Mouse (Mus musculus) heart, embryonic 11.5 days (tissue): ENCODE data around the gene Gm20388. TPM values are rescaled to one million over a fixed set of nuclear protein-coding genes. Genes with fewer than 3 reads are reported as not detected.

Source experiments
- ATAC-seq: fragments of 200-750 bp; cut with Nextera tagmentation; replicated peaks from 2 replicates; pipeline ENCODE4 v1.8.0; 2017; ENCODE audit warnings: moderate library complexity; ENCODE audit not compliant: insufficient number of reproducible peaks, low FRiP score, low TSS enrichment
- H3K27ac ChIP-seq: fragments of 300-500 bp; sonication (generic); 2 replicates; pipeline ENCODE4 v1.5.1; 2014; ENCODE audit warnings: mild to moderate bottlenecking, low read depth, low read length
- H3K27me3 ChIP-seq: fragments of 300-500 bp; sonication (generic); 2 replicates; pipeline ENCODE4 v1.6.1; 2014; ENCODE audit warnings: mild to moderate bottlenecking, low read length, mixed read lengths; ENCODE audit not compliant: control insufficient read depth, insufficient read depth
- H3K36me3 ChIP-seq: fragments of 300-500 bp; sonication (generic); 2 replicates; pipeline ENCODE4 v1.6.1; 2014; ENCODE audit warnings: mild to moderate bottlenecking, low read length, moderate library complexity, mixed read lengths; ENCODE audit not compliant: control insufficient read depth, insufficient read depth
- H3K4me1 ChIP-seq: fragments of 300-500 bp; sonication (generic); 2 replicates; pipeline ENCODE4 v1.6.1; 2014; ENCODE audit warnings: low read length; ENCODE audit not compliant: control insufficient read depth, insufficient read depth
- H3K4me2 ChIP-seq: fragments of 300-500 bp; sonication (generic); 2 replicates; pipeline ENCODE4 v1.6.1; 2014; ENCODE audit warnings: mild to moderate bottlenecking, moderate library complexity
- H3K4me3 ChIP-seq: fragments of 300-500 bp; sonication (generic); 2 replicates; pipeline ENCODE4 v1.5.1; 2014; ENCODE audit warnings: low read depth, low read length
- H3K9ac ChIP-seq: fragments of 300-500 bp; sonication (generic); 2 replicates; pipeline ENCODE4 v1.6.1; 2014; ENCODE audit warnings: mild to moderate bottlenecking, low read depth, low read length, moderate library complexity
- H3K9me3 ChIP-seq: fragments of 300-500 bp; sonication (generic); replicated peaks from 2 replicates; pipeline ENCODE4 v1.6.1; 2016; ENCODE audit warnings: low read length; ENCODE audit not compliant: control insufficient read depth
- WGBS: fragments of 180-500 bp; shearing (Covaris S2); extraction: QIAGEN DNeasy Blood & Tissue Kit; methylation state at CpG from one replicate; pipeline ENCODE4 v1.1.7; 2014; ENCODE audit not compliant: insufficient replicate concordance; 5-methylcytosine and 5-hydroxymethylcytosine counted together
- polyA plus RNA-seq: library from polyadenylated mRNA; unstranded; fragments of >200 nt; fragmentation: Nextera tagmentation; extraction: Ambion mirVana; gene quantifications from 2 replicates; pipeline ENCODE4 v1.2.1, GENCODE M21; 2014

Gene Gm20388
- polyA plus RNA-seq, 1 experiment from 2014 or later, result 6.4 TPM

DNA sequence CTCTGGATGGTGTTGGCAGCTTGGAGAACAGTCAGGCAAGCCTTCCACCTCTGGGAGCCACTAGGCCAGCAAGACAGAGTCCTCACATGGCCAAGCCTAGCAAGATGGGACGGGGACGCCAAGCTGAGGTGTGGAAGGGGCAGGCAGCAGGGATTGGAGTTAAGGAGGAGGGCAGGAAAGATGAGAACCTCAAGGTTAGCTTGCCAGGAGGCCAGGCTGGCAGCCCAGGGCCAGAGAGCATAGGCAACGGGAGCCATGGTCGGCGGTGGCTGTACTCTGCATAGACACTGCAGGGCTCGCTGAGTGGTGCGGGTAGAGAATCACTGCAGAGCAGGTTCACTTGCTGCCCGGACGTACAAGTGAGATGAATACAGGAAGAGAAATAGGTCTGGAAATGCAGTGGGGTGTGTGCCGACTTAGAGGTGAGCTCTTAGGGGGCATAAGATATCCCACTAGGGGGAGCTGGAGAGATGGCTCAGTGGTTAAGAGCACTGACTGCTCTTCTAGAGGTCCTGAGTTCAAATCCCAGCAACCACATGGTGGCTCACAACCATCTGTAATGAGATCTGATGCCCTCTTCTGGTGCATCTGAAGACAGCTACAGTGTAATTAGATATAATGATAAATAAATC lies 731.5 kb downstream of the Gm20388 start:
- Histone ChIP-seq H3K9me3 (no peaks in the 10 kb centered on the region), H3K4me3 (no peak overlapping the region), H3K9ac (no peak overlapping the region), H3K4me1 (peaks cover 3% of the 10 kb centered on the region; the same call in 1 of the 2 replicates), H3K27me3 (no peaks in the 10 kb centered on the region), H3K4me2 (no peak overlapping the region), H3K36me3 (no peaks in the 10 kb centered on the region), H3K27ac (no peak overlapping the region)
- 73% methylated on average over 10 of the region's 10 CpGs for WGBS
- no peak for ATAC-seq

DNA sequence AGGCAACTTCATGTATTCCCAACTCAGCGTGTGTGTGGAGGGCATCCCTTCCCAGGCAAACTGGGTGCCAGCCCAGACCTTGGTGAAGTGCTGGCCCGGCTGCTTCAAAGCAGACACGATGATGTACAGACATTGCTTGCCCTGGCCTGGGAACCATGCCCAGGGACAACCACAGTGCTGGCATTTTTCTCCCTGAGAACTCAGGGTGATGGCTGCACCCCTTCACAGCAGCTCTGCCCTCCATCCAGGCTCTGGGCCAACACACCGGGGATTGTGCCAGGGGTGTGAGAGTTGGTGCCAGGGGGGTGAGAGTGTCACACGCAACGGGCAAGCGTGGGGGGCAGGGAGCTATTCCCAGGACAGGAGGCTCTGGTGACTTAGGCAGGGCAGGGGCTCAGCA lies 734.0 kb downstream of the Gm20388 start:
- no peaks in the 10 kb centered on the region for H3K36me3 ChIP-seq
- H3K9ac ChIP-seq, result no peak overlapping the region
- H3K9me3 ChIP-seq, result no peaks in the 10 kb centered on the region
- no peak overlapping the region for H3K4me3 ChIP-seq
- peaks cover 3% of the 10 kb centered on the region; the same call in 1 of the 2 replicates for H3K4me1 ChIP-seq
- H3K27ac ChIP-seq, result no peak overlapping the region
- no peaks in the 10 kb centered on the region for H3K27me3 ChIP-seq
- no peak for ATAC-seq
- H3K4me2 ChIP-seq, result no peak overlapping the region
- WGBS, result 78% methylated on average over 7 of the region's 7 CpGs

DNA sequence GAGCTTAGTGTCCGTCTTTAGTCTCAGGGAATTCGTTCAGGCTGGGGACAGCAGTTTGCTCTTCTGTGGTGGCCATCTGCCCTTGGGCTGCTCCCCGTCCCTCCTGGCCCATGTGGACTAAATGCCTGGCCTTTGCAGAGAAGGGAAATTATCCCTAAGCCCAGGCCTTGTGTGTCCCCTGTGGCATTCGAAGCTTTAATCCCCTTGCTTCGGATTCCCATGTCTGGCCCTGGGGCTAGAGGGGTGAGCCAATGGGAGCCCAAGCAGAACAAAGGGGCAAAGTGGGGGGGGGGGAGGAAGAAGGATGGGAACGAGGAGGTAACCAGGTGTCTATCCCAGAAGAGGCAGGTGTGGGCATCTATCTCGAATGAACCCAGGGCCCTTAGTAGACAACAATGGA lies 736.9 kb downstream of the Gm20388 start, which contains the start of gene 1190005I06Rik:
Gene 1190005I06Rik (minus strand): TSS at position 101 of the 400 bp plus-strand sequence.
- no peaks in the 10 kb centered on the region for H3K27me3 ChIP-seq
- no peak within 1 kb of the TSS for H3K27ac ChIP-seq
- ATAC-seq, result no peak
- no peaks in the 10 kb centered on the region for H3K4me1 ChIP-seq
- WGBS, result 59% methylated on average over 7 of the region's 7 CpGs
- H3K4me3 ChIP-seq, result no peak within 1 kb of the TSS
- no peak within 1 kb of the TSS for H3K4me2 ChIP-seq
- H3K9me3 ChIP-seq, result no peaks in the 10 kb centered on the region
- H3K9ac ChIP-seq, result no peak within 1 kb of the TSS
- H3K36me3 ChIP-seq, result no peaks in the 10 kb centered on the region

DNA sequence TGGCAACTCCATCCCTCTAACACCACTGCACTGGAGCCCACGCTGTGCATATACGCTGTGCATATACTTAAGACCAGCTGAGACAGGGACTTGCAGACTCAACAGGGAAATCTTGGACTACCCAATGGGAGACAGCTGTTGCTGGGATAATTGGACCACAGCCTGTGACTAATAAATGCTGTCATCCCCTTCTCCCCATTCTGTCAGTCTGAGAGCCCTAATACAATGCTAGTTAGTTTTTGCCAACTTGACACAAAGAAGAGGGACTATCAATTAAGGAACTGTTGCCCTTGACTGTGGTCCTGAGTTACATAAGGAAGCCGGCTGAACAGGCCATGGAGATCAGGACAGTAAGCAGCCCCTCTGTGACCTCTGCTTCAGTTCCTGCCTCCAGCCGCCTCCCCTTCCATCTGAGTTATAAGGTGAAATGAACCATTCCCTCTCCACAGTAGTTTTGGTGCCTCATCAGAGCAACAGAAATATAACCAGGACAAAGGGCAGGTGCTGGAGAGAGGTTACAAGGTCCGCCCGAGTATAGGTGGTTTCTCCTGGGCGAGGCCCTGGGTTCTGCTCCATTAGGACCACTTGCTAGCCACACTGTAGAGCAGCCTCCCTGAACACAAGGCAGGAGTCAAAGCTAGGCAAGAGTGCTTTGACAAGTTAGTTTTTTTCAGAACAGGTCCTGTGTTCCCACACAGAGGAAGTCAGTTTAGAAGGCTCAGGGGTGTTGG lies 745.8 kb downstream of the Gm20388 start:
- no peak for ATAC-seq
- Histone ChIP-seq H3K9ac (no peak overlapping the region), H3K9me3 (no peaks in the 10 kb centered on the region), H3K4me3 (no peak overlapping the region), H3K4me2 (no peak overlapping the region), H3K27ac (no peak overlapping the region), H3K36me3 (peaks cover 37% of the 10 kb centered on the region), H3K27me3 (no peaks in the 10 kb centered on the region), H3K4me1 (no peaks in the 10 kb centered on the region)
- WGBS, result 88% methylated on average over 7 of the region's 7 CpGs

DNA sequence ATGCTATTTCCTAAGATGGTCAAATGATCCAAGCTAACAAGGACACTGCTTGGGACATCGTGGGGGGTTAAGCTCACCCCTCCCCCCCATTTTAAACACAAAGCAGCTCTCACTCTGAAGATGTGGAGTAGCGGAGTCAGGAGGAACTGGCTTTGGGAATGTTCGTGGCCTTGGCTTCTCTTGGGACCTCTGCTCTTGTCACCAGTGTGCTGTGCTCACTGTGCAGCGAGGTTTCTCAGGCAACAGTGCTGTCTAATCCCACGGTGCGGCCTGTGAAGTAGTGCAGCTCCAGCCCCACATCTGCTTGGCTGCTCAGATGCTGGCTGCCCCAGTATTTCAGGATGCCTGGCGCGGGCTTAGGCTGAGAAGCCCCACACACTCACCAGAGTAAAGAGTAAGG lies 746.8 kb downstream of the Gm20388 start:
- H3K4me1 ChIP-seq, result no peaks in the 10 kb centered on the region
- no peak overlapping the region for H3K27ac ChIP-seq
- H3K9ac ChIP-seq, result no peak overlapping the region
- WGBS, result 91% methylated on average over 8 of the region's 8 CpGs
- no peaks in the 10 kb centered on the region for H3K27me3 ChIP-seq
- no peak overlapping the region for H3K4me2 ChIP-seq
- peaks cover 37% of the 10 kb centered on the region for H3K36me3 ChIP-seq
- H3K4me3 ChIP-seq, result no peak overlapping the region
- no peaks in the 10 kb centered on the region for H3K9me3 ChIP-seq
- no peak for ATAC-seq

DNA sequence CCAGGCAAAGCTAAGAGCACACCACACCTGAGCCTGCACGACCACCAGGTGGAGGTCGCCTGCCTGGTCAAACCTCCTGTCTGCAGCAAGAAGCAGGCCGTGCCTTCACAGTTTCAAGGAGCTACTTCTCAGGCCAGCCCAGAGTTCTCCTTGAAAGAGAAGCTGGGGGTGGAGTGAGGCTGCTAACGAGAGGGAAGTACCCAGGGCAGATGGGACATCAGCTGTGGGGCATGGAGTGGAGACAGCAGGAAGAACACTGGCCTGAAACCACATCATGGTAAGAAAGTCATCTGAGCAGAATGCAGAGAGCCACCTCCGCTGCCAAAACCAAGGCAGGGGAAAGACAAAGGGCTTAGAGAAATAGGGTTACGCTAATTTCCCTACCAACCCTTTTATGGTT lies 753.9 kb downstream of the Gm20388 start:
- Histone ChIP-seq H3K4me1 (peaks cover 32% of the 10 kb centered on the region), H3K9ac (peak overlapping the region; percentile 36; the same call in 1 of the 2 replicates), H3K36me3 (no peaks in the 10 kb centered on the region), H3K9me3 (no peaks in the 10 kb centered on the region), H3K27ac (no peak overlapping the region), H3K4me3 (no peak overlapping the region), H3K4me2 (no peak overlapping the region; the same call in 1 of the 2 replicates), H3K27me3 (no peaks in the 10 kb centered on the region)
- WGBS, result 80% methylated on average over 6 of the region's 6 CpGs
- no peak for ATAC-seq

DNA sequence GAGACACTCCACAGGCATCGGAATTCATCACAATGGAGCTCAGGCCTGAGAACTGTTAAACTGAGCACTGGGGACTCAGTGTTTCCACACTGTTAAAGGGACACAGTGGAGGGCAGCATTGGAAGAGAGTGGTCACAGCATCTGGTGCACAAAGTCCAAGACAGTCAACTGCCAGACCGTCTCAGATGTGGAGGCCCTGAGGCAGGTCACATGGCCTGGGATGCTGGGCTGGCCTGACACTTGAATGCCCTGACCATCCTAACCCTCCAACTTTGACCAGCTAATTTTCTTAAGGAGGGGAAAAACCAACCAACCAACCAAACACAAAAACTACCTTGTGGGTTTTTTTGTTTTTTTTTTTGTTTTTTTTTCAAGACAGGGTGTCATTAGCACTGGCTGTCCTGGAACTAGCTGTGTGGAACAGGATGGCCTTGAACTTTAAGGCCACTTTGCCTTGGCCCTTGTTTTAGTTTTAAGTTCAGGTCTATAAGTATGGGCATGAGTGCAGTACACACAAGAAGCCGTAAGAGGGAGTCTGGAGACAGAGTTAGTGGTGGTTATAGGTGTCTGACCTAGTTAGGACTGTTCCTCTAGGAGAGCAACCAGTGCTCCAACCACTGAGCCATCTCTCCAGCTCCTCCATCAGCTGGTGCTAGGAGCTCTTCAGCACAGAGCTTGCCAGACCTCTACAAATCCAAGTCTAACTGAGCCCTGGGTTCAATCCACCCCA lies 755.2 kb downstream of the Gm20388 start:
- H3K36me3 ChIP-seq, result peaks cover 10% of the 10 kb centered on the region
- no peak overlapping the region for H3K27ac ChIP-seq
- no peaks in the 10 kb centered on the region for H3K27me3 ChIP-seq
- peak overlapping the region; percentile 92 for H3K4me2 ChIP-seq
- peaks cover 35% of the 10 kb centered on the region for H3K4me1 ChIP-seq
- 69% methylated on average over 3 of the region's 3 CpGs for WGBS
- no peak for ATAC-seq
- peak overlapping the region; percentile 88; the same call in 1 of the 2 replicates for H3K4me3 ChIP-seq
- no peak overlapping the region for H3K9ac ChIP-seq
- H3K9me3 ChIP-seq, result no peaks in the 10 kb centered on the region

DNA sequence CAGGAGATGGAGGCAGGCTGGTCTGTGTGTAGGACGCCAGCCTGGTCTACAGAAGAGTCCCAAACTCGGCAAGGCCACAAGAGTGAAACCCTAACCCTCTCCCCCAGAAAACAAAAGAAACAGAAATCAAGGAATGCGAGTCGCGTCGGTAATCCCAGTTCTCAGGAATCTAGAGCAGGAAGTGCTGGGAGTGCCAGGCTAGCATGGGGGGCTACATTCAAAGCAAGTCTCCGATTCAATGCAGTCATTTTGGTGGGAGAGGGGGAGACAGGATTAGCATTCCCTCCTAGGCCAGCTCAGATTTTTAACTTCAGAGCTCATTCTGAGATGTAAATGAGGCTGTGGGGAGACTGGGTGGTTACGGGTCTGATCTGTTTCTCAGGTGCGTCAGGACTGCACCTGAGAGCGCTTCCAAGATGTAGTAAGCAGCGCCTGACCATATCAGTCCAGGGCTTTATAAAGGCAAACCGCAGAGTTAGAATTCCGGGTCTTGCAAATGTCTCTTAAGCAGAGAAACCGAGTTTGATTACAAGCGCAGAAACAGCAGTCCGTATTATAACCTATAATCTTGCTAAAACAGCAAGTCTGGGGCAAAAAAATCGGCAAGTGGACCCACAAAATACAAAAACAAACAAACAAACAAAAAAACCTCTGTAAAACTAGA lies 756.3 kb downstream of the Gm20388 start:
- Histone ChIP-seq H3K27me3 (no peaks in the 10 kb centered on the region), H3K9ac (peak overlapping the region; percentile 93), H3K9me3 (no peaks in the 10 kb centered on the region), H3K4me3 (peak overlapping the region; percentile 88), H3K36me3 (peaks cover 16% of the 10 kb centered on the region), H3K27ac (no peak overlapping the region), H3K4me2 (peak overlapping the region; percentile 92), H3K4me1 (peaks cover 38% of the 10 kb centered on the region)
- WGBS, result 5% methylated on average over 17 of the region's 17 CpGs
- no peak for ATAC-seq
